Mouse (Mus musculus): ENCODE results near the gene Ubald1. TPM values are rescaled to one million over a fixed set of nuclear protein-coding genes. Genes with fewer than 3 reads are reported as not detected.

Ubald1 gene
- 27.7 and 37.7 TPM in 2 replicates for total RNA-seq (2014; rRNA removed)
- 79.2 and 80.7 TPM in 2 replicates for polyA plus RNA-seq (2015; fragmentation: Nextera tagmentation; extraction: Ambion mirVana)

DNA sequence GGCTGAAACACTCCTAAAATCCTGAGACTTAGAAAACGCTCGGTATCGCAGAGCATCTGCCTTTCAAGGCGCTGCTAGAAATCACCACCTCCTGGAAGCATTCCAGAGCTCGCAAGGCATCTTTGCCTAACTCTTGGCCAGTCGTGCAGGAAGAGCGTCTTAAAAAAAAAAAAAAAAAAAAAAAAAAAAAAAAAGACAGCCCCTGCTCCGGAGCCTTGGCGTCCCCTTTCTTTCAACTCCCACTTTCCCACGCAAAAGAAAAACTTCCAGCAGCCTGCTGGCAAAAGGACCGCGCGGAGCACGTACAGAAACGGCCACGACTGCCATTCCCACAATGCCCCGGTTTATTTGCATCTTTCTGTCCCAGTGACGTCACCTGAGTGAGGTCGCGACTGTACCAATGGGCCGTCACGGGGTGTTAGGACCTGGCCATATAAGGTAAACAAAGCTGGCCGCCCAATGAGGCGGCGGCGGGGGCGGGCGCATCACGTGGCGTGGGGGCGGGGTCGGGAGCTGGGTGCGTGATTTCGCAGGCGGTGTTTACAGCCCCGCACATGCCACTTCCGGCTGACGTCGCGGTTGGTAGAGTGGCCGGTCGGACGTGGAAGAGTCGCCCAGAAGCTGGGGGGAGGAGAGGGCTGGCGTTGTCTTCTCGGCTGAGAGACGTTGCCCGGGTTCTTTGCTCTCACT, at the start of gene Ubald1:
Gene Ubald1, minus strand, starts transcription at position 180 of the 690 bp plus-strand sequence.
- no peaks in the 10 kb centered on the region for H3K27me3 ChIP-seq (ENCODE audit: insufficient read depth, low read length)
- peak within 1 kb of the TSS; percentile 99 for H3K27ac ChIP-seq (ENCODE audit: low read depth, low read length)
- TF ChIP-seq CTCF (IDR thresholded peaks at IDR 0.05; ENCODE audit: low read depth): no peak
- no peaks in the 10 kb centered on the region for H3K9me3 ChIP-seq (ENCODE audit: low read length)
- H3K4me2 ChIP-seq (ENCODE audit: low read depth): peak within 1 kb of the TSS; percentile 93
- DNase-seq (peak; percentile 99), ATAC-seq (peak; percentile 88)
- peaks cover 5% of the 10 kb centered on the region; the same call in 1 of the 2 replicates for H3K36me3 ChIP-seq (ENCODE audit: insufficient read depth)
- peaks cover 10% of the 10 kb centered on the region for H3K4me1 ChIP-seq (ENCODE audit: insufficient read depth)
- WGBS: 1% methylated on average over 48 of the region's 48 CpGs
- peak within 1 kb of the TSS; percentile 98 for H3K9ac ChIP-seq
- peak within 1 kb of the TSS; percentile 88 for H3K4me3 ChIP-seq (ENCODE audit: low read depth, low read length)

DNA sequence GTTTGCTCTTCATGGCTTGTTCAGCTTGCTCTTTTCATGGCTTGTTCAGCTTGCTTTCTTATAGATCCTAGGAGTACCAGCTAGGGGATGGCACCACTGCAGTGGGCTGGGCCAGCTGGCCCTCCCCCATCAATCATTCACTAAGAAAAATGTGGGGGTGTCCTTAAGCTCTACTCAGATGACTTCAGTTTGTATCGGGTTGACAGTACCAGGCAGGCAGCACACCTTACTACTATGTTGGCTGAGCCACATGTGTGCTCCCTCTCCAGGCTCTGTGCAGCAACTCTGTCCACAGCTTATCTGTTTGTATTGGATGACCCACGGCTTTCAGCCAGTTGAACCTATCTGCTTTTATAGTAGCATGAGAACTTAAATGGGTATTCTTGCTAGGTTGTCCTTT, 48.4 kb upstream of the Ubald1 start:
- no peak overlapping the region for H3K9ac ChIP-seq
- DNase-seq (no peak), ATAC-seq (no peak)
- H3K27ac ChIP-seq (ENCODE audit: low read depth, low read length): no peak overlapping the region
- peaks cover 89% of the 10 kb centered on the region for H3K36me3 ChIP-seq (ENCODE audit: insufficient read depth)
- no peaks in the 10 kb centered on the region for H3K4me1 ChIP-seq (ENCODE audit: insufficient read depth)
- H3K27me3 ChIP-seq (ENCODE audit: insufficient read depth, low read length): no peaks in the 10 kb centered on the region
- H3K4me3 ChIP-seq (ENCODE audit: low read depth, low read length): no peak overlapping the region
- 98% methylated on average over 2 of the region's 2 CpGs for WGBS
- H3K4me2 ChIP-seq (ENCODE audit: low read depth): no peak overlapping the region
- TF ChIP-seq CTCF (IDR thresholded peaks at IDR 0.05; ENCODE audit: low read depth): no peak
- H3K9me3 ChIP-seq (ENCODE audit: low read length): no peaks in the 10 kb centered on the region

DNA sequence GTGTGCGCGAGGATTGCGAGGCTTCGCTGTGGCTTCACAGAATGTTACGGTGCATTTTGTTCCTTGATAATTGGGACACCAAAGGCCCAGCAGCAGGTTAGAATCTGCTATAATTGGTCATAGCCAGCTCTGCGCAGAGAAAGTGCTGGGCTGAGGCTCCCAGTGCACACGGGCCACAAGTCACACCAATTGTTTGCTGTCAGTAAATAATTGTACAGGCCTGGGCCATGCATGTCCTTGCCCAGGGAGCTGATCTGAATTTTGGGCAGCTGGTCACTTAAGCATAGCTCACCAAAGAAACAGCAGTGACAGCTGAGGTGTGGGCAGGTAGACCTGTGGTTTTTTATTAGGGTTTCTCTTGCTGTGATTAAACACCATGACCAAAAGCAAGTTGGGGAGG, 47.9 kb upstream of the Ubald1 start:
- no peak for DNase-seq
- peaks cover 89% of the 10 kb centered on the region for H3K36me3 ChIP-seq (ENCODE audit: insufficient read depth)
- no peaks in the 10 kb centered on the region for H3K4me1 ChIP-seq (ENCODE audit: insufficient read depth)
- H3K9ac ChIP-seq: no peak overlapping the region
- no peak overlapping the region for H3K4me3 ChIP-seq (ENCODE audit: low read depth, low read length)
- no peak for ATAC-seq
- no peak for TF ChIP-seq CTCF (IDR thresholded peaks at IDR 0.05; ENCODE audit: low read depth)
- no peaks in the 10 kb centered on the region for H3K9me3 ChIP-seq (ENCODE audit: low read length)
- H3K27ac ChIP-seq (ENCODE audit: low read depth, low read length): no peak overlapping the region
- WGBS: 95% methylated on average over 7 of the region's 7 CpGs
- H3K27me3 ChIP-seq (ENCODE audit: insufficient read depth, low read length): no peaks in the 10 kb centered on the region
- H3K4me2 ChIP-seq (ENCODE audit: low read depth): no peak overlapping the region

DNA sequence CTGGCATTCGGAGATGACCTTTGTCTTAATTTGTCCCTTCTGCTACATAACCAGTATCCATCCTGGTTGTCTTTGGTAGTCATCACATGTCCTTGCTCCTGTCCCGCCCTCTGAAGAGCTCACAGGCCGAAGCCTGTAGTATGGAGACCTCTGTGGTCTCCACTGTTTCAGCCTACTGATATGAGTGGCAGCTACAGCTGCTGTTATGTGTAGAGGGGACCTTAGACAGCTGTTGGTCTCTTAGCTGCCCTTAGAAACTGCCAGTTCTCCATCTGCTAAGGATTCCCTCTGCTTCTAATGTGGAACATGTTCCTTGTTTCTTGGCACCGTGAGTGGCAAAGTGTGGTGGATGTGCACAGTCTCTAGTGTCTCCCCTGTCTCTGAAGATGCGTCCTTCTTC, 43.9 kb upstream of the Ubald1 start:
- WGBS: 95% methylated on average over 5 of the region's 5 CpGs
- Histone ChIP-seq H3K36me3 (ENCODE audit: insufficient read depth) (peaks cover 71% of the 10 kb centered on the region), H3K9ac (no peak overlapping the region), H3K27me3 (ENCODE audit: insufficient read depth, low read length) (no peaks in the 10 kb centered on the region), H3K4me3 (ENCODE audit: low read depth, low read length) (no peak overlapping the region), H3K27ac (ENCODE audit: low read depth, low read length) (no peak overlapping the region), H3K4me1 (ENCODE audit: insufficient read depth) (no peaks in the 10 kb centered on the region), H3K4me2 (ENCODE audit: low read depth) (no peak overlapping the region), H3K9me3 (ENCODE audit: low read length) (no peaks in the 10 kb centered on the region)
- no peak for TF ChIP-seq CTCF (IDR thresholded peaks at IDR 0.05; ENCODE audit: low read depth)
- ATAC-seq (no peak), DNase-seq (no peak)

DNA sequence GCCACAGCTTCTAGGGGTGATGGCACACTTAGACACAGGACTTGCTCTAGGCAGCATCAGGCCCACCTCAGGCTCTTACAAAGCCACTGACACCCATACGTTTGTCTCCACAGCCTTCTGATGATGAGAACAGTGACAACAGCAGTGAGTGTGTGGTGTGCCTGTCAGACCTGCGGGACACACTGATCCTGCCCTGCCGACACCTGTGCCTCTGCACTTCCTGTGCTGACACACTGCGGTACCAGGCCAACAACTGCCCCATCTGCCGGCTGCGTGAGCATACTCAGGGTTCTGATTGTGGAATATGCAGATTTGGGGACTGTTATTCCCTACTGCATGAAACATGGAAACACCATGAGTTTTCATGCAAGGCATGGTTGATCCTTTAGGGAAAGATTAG, 42.4 kb upstream of the Ubald1 start:
- no peak for TF ChIP-seq CTCF (IDR thresholded peaks at IDR 0.05; ENCODE audit: low read depth)
- ATAC-seq: no peak
- no peaks in the 10 kb centered on the region for H3K27me3 ChIP-seq (ENCODE audit: insufficient read depth, low read length)
- no peak for DNase-seq
- no peak overlapping the region for H3K27ac ChIP-seq (ENCODE audit: low read depth, low read length)
- no peak overlapping the region for H3K4me3 ChIP-seq (ENCODE audit: low read depth, low read length)
- no peaks in the 10 kb centered on the region for H3K9me3 ChIP-seq (ENCODE audit: low read length)
- no peak overlapping the region for H3K4me2 ChIP-seq (ENCODE audit: low read depth)
- H3K9ac ChIP-seq: no peak overlapping the region
- WGBS: 93% methylated on average over 6 of the region's 6 CpGs
- H3K36me3 ChIP-seq (ENCODE audit: insufficient read depth): peaks cover 61% of the 10 kb centered on the region
- no peaks in the 10 kb centered on the region for H3K4me1 ChIP-seq (ENCODE audit: insufficient read depth)

DNA sequence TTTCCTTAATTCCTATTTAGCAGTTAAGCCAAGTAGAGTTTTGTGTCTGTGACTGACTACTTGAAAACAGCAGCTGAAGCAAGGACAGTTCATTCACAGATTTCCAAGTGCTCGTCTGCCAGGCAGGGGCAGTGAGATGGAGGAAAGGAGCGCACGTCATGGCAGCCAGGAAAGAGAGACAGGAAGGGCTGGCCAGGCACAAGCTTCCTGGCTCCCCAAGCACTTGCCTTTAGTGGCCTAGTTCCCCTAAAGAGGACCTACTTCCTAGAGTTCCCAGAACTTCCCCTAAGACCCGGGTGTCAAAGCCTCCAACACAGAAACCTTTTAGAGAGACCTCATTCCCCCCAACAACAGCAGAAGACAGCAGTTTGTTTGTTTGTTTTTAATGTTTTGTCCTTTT, 40.4 kb upstream of the Ubald1 start:
- DNase-seq (no peak), ATAC-seq (no peak)
- Histone ChIP-seq H3K4me1 (ENCODE audit: insufficient read depth) (no peaks in the 10 kb centered on the region), H3K9me3 (ENCODE audit: low read length) (no peaks in the 10 kb centered on the region), H3K4me3 (ENCODE audit: low read depth, low read length) (no peak overlapping the region), H3K27me3 (ENCODE audit: insufficient read depth, low read length) (no peaks in the 10 kb centered on the region), H3K27ac (ENCODE audit: low read depth, low read length) (no peak overlapping the region), H3K9ac (no peak overlapping the region), H3K4me2 (ENCODE audit: low read depth) (no peak overlapping the region), H3K36me3 (ENCODE audit: insufficient read depth) (peaks cover 59% of the 10 kb centered on the region)
- no peak for TF ChIP-seq CTCF (IDR thresholded peaks at IDR 0.05; ENCODE audit: low read depth)
- 93% methylated on average over 4 of the region's 4 CpGs for WGBS

DNA sequence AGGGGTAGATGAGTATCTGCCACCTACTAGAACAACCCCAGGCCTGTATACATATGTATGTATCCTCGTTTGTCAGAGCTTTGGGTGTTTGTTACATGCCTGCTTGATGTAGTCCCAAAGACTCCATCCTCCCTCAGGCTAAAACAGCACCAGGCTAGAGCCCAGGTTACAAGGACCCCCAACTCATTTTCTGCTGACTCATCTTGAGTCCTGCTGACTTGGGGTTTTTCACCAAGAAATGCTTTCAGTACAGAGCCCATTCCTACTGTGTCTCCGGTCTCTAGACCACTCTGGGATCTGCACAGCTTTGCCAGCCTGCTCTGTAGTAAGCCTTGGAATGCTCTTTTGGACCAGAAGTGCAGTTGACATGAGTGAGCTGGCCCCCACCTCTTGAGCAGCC, 36.5 kb upstream of the Ubald1 start:
- ATAC-seq (no peak), DNase-seq (no peak)
- no peaks in the 10 kb centered on the region for H3K27me3 ChIP-seq (ENCODE audit: insufficient read depth, low read length)
- H3K9ac ChIP-seq: no peak overlapping the region
- H3K36me3 ChIP-seq (ENCODE audit: insufficient read depth): peaks cover 57% of the 10 kb centered on the region
- H3K4me2 ChIP-seq (ENCODE audit: low read depth): no peak overlapping the region
- TF ChIP-seq CTCF (IDR thresholded peaks at IDR 0.05; ENCODE audit: low read depth): no peak
- 86% methylated on average over 2 of the region's 2 CpGs for WGBS
- no peak overlapping the region for H3K27ac ChIP-seq (ENCODE audit: low read depth, low read length)
- H3K4me1 ChIP-seq (ENCODE audit: insufficient read depth): no peaks in the 10 kb centered on the region
- H3K4me3 ChIP-seq (ENCODE audit: low read depth, low read length): no peak overlapping the region
- no peaks in the 10 kb centered on the region for H3K9me3 ChIP-seq (ENCODE audit: low read length)

Data from forebrain, postnatal 0 days (tissue).